Mouse (Mus musculus) kidney, adult 2 months (tissue): ENCODE results near the gene Igfbp1.

Source experiments
- CTCF ChIP-seq: fragments of 200-500 bp; conservative IDR thresholded peaks from 2 replicates; pipeline ENCODE4 v1.5.1; 2011; ENCODE audit warnings: low read depth, mild to moderate bottlenecking, control low read depth, low read length, moderate library complexity, mixed read lengths; ENCODE audit not compliant: insufficient read depth, insufficient read length
- POLR2A ChIP-seq: fragments of 200-500 bp; IDR thresholded peaks from one replicate; pipeline ENCODE4 v1.6.1; 2011; ENCODE audit warnings: low read depth, low read length, control low read depth

DNA sequence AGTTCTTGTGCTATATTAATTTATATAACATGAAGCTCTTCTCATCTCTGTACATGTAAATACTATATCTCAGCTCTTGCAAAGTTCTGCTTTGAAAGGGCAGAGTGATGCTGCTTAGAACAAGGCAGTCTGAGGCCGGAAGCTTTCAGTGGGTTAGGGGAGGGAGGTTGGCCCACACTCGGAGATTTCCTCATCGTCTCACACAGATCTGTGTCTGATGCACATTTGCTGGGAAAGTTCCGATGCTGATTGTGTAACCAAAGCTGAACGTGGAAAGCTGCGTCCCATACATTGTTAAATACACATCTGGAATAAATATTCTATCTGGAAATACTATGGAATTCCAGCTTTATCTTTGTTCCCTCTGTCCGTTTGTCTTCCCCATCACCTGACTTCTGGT, 4.6 kb downstream of the Igfbp1 start:
- TF ChIP-seq POLR2A (no peak), CTCF (no peak)
